Mouse (Mus musculus) bone marrow macrophage, adult 2 months (primary cell): Measurements from ENCODE around the gene Nxpe4.

Experiments used
- CTCF ChIP-seq: IDR thresholded peaks from 2 replicates; pipeline ENCODE4 v1.5.1; 2012; ENCODE audit warnings: low read depth, mild to moderate bottlenecking, low read length, moderate library complexity
- POLR2A ChIP-seq: IDR thresholded peaks from 2 replicates; pipeline ENCODE4 v1.6.1; 2012; ENCODE audit warnings: mild to moderate bottlenecking, low read depth, low read length, borderline replicate concordance

DNA sequence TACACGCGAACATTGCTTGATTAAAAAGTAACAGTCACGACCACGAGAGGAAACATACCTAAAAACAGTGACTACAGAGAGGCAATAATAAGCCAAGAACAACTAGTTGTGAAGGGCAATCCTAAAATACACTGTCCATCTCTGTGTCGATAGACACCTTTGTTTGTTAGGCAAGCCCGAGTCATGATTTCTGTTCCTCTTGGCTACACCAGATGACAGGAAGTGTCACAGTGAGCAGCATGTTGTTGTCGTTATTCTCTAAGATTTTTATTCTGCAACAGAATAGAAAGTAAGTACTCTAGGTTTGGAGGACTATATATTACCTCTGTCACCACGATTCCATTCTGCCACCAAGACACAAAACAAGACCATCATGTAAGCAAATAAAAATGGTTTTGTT is 270.6 kb downstream of the Nxpe4 start:
- no peak for TF ChIP-seq CTCF
- TF ChIP-seq POLR2A = no peak
